Mouse (Mus musculus) liver, embryonic 14.5 days (tissue): Measurements from ENCODE around the gene Cd300ld3. TPM values are rescaled to one million over a fixed set of nuclear protein-coding genes. Genes with fewer than 3 reads are reported as not detected.
A peak's percentile ranks its signal among the peaks of the same experiment; 100 is the strongest.

Source experiments
- ATAC-seq: fragments of 200-750 bp; cut with Nextera tagmentation; 2 replicates; pipeline ENCODE4 v1.8.0; 2017; ENCODE audit warnings: moderate number of reproducible peaks, mild to moderate bottlenecking, moderate library complexity; ENCODE audit not compliant: insufficient read depth
- DNase-seq, 3 experiments: peaks; one replicate each; pipeline ENCODE4 v3.0.0-alpha.2; 2012 to 2013; ENCODE audit warnings: low read depth in 3 of 3, low spot score in 3 of 3
- H3K27ac ChIP-seq: fragments of 300-500 bp; sonication (generic); 2 replicates; pipeline ENCODE4 v1.5.1; 2014; ENCODE audit warnings: moderate library complexity, mild to moderate bottlenecking, control low read depth, inconsistent platforms
- H3K27me3 ChIP-seq: fragments of 300-500 bp; sonication (generic); 2 replicates; pipeline ENCODE4 v1.6.1; 2014; ENCODE audit warnings: mild to moderate bottlenecking, low read length, moderate library complexity; ENCODE audit not compliant: control insufficient read depth, insufficient read depth
- H3K36me3 ChIP-seq: fragments of 300-500 bp; sonication (generic); replicated peaks from 2 replicates; pipeline ENCODE4 v1.6.1; 2014; ENCODE audit warnings: low read depth; ENCODE audit not compliant: control insufficient read depth, insufficient read depth
- H3K4me1 ChIP-seq, 2 experiments: fragments of 200-500 bp in 1 of 2; fragments of 300-500 bp in 1 of 2; sonication (generic) in 1 of 2; replicated peaks; 2 replicates each; pipeline ENCODE4 v1.6.1; 2012 to 2014; ENCODE audit warnings: antibody characterized with exemption in 1 of 2, inconsistent platforms in 1 of 2, low read length in 1 of 2; ENCODE audit not compliant: control insufficient read depth in 2 of 2, insufficient read depth in 2 of 2
- H3K4me2 ChIP-seq: fragments of 300-500 bp; sonication (generic); 2 replicates; pipeline ENCODE4 v1.6.1; 2014; ENCODE audit warnings: low read depth, mild to moderate bottlenecking, control low read depth, moderate library complexity
- H3K4me3 ChIP-seq, 2 experiments: fragments of 200-500 bp in 1 of 2; fragments of 300-500 bp in 1 of 2; sonication (generic) in 1 of 2; 2 replicates each; pipeline ENCODE4 v1.5.1; 2012 to 2014; ENCODE audit warnings: low read depth in 2 of 2, low read length in 2 of 2, mild to moderate bottlenecking in 2 of 2, control low read depth in 1 of 2, inconsistent platforms in 1 of 2, moderate library complexity in 1 of 2; ENCODE audit not compliant: insufficient read depth in 1 of 2
- H3K9ac ChIP-seq: fragments of 300-500 bp; sonication (generic); replicated peaks from 2 replicates; pipeline ENCODE4 v1.6.1; 2014; ENCODE audit warnings: mild to moderate bottlenecking, control low read depth, moderate library complexity
- H3K9me3 ChIP-seq: fragments of 300-500 bp; sonication (generic); 2 replicates; pipeline ENCODE4 v1.6.1; 2016; ENCODE audit warnings: low read length, mixed read lengths; ENCODE audit not compliant: control insufficient read depth
- CTCF ChIP-seq: IDR thresholded peaks from 2 replicates; pipeline ENCODE4 v1.5.1; 2016; ENCODE audit warnings: antibody characterized with exemption, low read depth, control low read depth
- EP300 ChIP-seq: IDR thresholded peaks from 2 replicates; pipeline ENCODE4 v1.6.1; 2016; ENCODE audit warnings: antibody characterized with exemption, low read depth
- WGBS: fragments of 180-500 bp; shearing (Covaris S2); extraction: QIAGEN DNeasy Blood & Tissue Kit; methylation state at CpG from one replicate; pipeline ENCODE4 v1.1.7; 2014; ENCODE audit not compliant: insufficient replicate concordance; 5-methylcytosine and 5-hydroxymethylcytosine counted together
- polyA plus RNA-seq, 2 experiments: library from polyadenylated mRNA; depleted of rRNA in 1 of 2; stranded (reverse) in 1 of 2; unstranded in 1 of 2; fragments of >200 nt; fragmentation: Nextera tagmentation in 1 of 2; extraction: Ambion mirVana in 1 of 2; gene quantifications; 2 replicates each; pipeline versions ENCODE4 v1.2.1 to v1.2.3; 2012 to 2014

Cd300ld3 gene
- polyA plus RNA-seq, 2 experiments, result 0.63 TPM; not detected in 1

DNA sequence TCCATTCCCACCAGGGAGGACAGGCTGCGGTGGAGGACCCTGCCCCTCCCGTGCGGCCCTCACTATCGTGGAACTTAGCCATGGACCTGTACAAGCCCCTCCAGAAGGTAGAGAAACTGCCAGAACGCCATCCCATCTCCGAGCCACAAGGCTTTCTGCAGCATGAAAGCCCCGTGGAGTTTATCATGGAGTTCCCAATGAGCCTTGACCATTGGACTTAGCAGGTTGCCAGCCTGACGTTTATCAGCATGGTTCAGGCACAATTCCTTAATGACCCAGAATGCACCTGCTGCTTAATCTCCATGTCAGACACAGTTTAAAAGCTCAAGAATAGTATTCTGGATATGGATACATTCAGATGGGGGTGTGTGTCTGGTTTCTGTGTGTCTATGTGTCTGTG lies 36.9 kb upstream of the Cd300ld3 start:
- H3K36me3 ChIP-seq, result no peaks in the 10 kb centered on the region
- H3K9ac ChIP-seq, result no peak overlapping the region
- no peak overlapping the region for H3K4me2 ChIP-seq
- TF ChIP-seq EP300 (no peak), CTCF (no peak)
- no peaks in the 10 kb centered on the region for H3K27me3 ChIP-seq
- ATAC-seq, result no peak
- no peak overlapping the region for H3K4me3 ChIP-seq
- no peaks in the 10 kb centered on the region for H3K9me3 ChIP-seq
- no peaks in the 10 kb centered on the region for H3K4me1 ChIP-seq
- DNase-seq, result no peak
- WGBS, result 59% methylated on average over 8 of the region's 8 CpGs
- no peak overlapping the region for H3K27ac ChIP-seq

DNA sequence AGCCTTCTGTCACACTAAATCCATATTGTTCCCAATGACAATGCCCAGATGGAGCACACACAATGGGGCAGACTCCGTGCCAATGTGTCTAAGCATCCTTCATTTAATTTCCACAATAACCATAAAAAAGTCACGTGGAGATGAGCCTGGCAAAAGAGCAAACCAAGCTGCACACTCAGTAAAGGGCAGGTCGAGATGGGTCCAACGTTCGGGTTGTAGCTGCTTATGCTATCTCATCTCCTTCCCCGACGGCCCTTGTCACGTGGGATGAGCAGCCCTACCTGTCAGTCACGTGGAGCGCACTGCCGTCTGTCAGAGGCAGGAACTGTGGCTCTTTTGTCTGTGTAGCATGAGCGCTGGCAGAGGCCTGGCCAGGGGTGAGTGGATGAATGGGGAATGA lies 36.4 kb upstream of the Cd300ld3 start:
- ATAC-seq (no peak), DNase-seq (no peak)
- no peak overlapping the region for H3K4me2 ChIP-seq
- WGBS, result 44% methylated on average over 12 of the region's 12 CpGs
- H3K9me3 ChIP-seq, result no peaks in the 10 kb centered on the region
- no peak overlapping the region for H3K9ac ChIP-seq
- H3K4me3 ChIP-seq, result no peak overlapping the region
- no peak overlapping the region for H3K27ac ChIP-seq
- no peaks in the 10 kb centered on the region for H3K36me3 ChIP-seq
- no peaks in the 10 kb centered on the region for H3K4me1 ChIP-seq
- no peaks in the 10 kb centered on the region for H3K27me3 ChIP-seq
- TF ChIP-seq CTCF (no peak), EP300 (no peak)

DNA sequence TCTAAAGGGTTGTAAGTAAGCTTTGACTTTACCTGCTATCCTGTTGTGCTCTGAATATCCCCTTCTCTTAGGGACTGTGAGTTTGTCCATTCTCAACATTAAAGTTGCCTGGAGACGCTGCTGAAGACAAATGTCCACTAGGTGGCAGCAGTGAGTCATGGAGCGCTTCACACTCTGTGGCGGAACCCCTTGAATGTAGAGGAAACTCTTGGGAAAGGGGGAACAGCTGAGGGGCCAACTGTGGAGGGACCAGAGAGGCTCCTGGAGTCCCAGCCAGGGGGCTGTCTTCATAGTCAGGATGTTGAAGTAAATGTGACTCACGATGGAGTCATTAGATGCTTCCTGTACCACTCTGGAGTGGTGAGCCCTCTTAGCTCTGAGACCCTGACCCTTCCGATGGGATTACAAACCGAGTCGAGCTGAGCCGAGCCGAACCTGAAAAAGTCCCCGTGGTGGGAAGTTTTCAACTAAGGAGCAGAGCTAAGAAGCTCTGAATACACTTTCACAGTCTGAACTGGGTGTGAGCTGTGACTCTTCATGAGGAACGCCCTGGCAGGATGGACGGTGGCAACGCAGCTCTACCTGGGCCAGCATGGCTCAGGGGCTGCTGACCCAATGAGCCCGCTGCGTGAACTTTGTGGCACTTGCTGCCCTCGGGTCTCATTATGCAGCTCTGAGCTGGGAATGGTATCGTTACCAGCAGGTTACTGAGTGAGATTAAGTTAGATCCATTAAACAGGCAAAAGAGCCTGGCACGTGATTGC lies 35.3 kb upstream of the Cd300ld3 start:
- ATAC-seq (no peak), DNase-seq (peak; percentile 35 to 41 (median 36))
- no peak for TF ChIP-seq EP300
- TF ChIP-seq CTCF, result peak; percentile 94

DNA sequence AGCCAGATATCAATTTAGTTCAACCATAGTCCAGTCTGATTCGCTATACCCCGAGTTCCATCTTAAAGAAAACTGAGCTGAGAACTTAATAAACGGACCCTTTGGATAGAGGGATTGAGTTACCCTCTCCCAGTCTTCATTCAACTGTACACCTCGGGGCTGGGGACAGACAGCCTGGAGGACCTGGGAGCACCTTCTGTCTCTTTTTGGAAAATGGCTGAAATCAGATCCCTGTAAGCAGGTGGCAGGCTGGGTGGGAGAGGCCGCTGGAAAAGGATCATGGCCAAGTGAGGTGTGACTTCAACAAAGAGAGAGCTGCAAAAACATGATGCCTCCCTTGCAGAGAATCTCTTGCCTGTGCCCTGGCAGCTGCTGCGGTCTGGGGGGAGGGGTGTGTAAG lies 34.0 kb upstream of the Cd300ld3 start:
- Histone ChIP-seq H3K4me3 (no peak overlapping the region), H3K27me3 (no peaks in the 10 kb centered on the region), H3K9me3 (no peaks in the 10 kb centered on the region), H3K9ac (no peak overlapping the region), H3K4me2 (no peak overlapping the region), H3K27ac (no peak overlapping the region), H3K36me3 (no peaks in the 10 kb centered on the region), H3K4me1 (peaks cover 0 to 4% of the 10 kb centered on the region in 2 experiments; a peak in 1 of 4 replicates)
- DNase-seq (no peak), ATAC-seq (no peak)
- no peak for TF ChIP-seq EP300
- TF ChIP-seq CTCF, result no peak
- WGBS, result 55% methylated on average over 6 of the region's 6 CpGs

More for the DNA sequence above, 35.3 kb upstream of the Cd300ld3 start:
- H3K36me3 ChIP-seq, result no peaks in the 10 kb centered on the region
- H3K4me2 ChIP-seq, result no peak overlapping the region
- peaks cover 0 to under 1% of the 10 kb centered on the region in 2 experiments; a peak in 1 of 4 replicates for H3K4me1 ChIP-seq
- no peak overlapping the region for H3K27ac ChIP-seq
- no peaks in the 10 kb centered on the region for H3K27me3 ChIP-seq
- H3K9me3 ChIP-seq, result no peaks in the 10 kb centered on the region
- no peak overlapping the region for H3K9ac ChIP-seq
- no peak overlapping the region for H3K4me3 ChIP-seq
- 31% methylated on average over 18 of the region's 18 CpGs for WGBS

DNA sequence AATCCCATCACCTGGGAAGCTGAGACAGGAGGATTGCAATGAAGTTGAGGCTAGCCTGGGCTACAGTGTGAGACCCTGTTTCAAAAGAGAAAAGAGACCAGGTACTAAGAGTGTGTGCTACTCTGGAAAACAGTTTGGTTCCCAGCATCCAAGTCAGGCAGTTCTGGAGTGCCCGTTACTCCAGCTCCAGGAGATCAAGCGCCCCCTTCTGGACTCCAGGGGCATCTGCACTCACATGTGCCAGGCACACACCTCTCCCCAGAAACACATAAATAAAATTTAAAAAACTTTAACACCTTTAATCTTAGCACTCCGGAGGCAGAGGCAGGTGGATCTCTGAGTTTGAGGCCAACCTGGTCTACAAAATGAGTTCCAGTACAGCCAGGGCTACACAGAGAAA lies 33.2 kb upstream of the Cd300ld3 start:
- Histone ChIP-seq H3K27ac (no peak overlapping the region), H3K4me2 (no peak overlapping the region), H3K4me1 (peaks cover 0 to 8% of the 10 kb centered on the region in 2 experiments; a peak in 1 of 4 replicates), H3K9ac (no peak overlapping the region), H3K9me3 (no peaks in the 10 kb centered on the region), H3K36me3 (no peaks in the 10 kb centered on the region), H3K4me3 (no peak overlapping the region), H3K27me3 (no peaks in the 10 kb centered on the region)
- ATAC-seq (no peak), DNase-seq (no peak)
- TF ChIP-seq CTCF, result peak; percentile 2; the same call in 1 of the 2 replicates
- no peak for TF ChIP-seq EP300
- 40% methylated on average over 3 of the region's 3 CpGs for WGBS
